Mouse (Mus musculus) cerebellum, postnatal 36 days (tissue): ENCODE measurements at regions not wholly inside any gene's neighbourhood (a gene's known extent, or its start where the extent isn't known, plus 50 kb on each side); places are given as distances from the start of the nearest gene placed in this dataset.

Experiments used
- DNase-seq, 2 experiments: peaks; one replicate each; pipeline ENCODE4 v3.0.0; 2021 to 2022; ENCODE audit warnings: mixed read lengths in 2 of 2

GRCm38 (mm10) chr10:37079535-37079934 lies 59.2 kb downstream of the Marcks start:
- DNase-seq: no peak

DNA sequence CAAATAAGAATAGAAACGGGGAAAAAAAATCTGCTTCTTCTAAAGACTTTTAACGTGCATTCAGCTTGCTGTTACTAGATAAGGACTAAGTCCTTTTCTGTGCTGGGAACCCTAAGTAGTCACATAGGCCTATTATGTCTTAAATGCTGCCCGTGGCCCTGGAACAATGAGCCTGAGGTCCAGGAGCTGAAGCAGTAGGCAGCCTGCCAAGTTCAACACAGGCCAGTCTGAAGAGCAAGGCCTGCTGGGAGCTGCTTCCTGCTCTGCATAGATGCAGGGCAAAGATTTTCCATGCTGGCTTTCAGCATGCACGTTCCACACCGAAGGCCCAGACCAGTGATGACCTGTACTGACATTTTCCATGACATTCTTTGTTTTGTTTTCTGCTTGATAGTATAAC lies 60.3 kb downstream of the Marcks start:
- peak; percentile 63 to 65 for DNase-seq

- no peak for DNase-seq
Observed at GRCm38 (mm10) chr10:37077741-37078140, 61.0 kb downstream of the Marcks start.

DNA sequence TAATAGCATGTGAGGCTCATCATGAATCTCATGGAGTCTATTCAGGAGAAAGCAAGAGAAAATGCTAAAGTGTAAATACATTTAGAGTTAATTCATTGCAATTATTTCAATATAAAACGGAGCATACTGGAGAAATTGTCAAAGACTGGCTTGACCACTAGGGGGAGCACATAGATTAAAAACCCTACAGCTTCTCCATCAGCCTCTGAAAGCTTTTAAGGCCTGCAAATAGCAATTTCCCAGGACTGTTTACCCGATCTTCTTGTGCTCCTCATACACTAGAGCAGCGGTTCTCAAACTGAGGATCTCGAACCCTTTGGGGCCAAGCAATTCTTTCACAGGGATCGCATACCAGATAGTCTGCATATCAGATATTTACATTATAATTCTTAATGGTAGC lies 65.9 kb downstream of the Marcks start:
- peak; percentile 34 to 70 for DNase-seq

- no peak for DNase-seq
Observed at GRCm38 (mm10) chr10:37072061-37072460, 66.7 kb downstream of the Marcks start.

DNA sequence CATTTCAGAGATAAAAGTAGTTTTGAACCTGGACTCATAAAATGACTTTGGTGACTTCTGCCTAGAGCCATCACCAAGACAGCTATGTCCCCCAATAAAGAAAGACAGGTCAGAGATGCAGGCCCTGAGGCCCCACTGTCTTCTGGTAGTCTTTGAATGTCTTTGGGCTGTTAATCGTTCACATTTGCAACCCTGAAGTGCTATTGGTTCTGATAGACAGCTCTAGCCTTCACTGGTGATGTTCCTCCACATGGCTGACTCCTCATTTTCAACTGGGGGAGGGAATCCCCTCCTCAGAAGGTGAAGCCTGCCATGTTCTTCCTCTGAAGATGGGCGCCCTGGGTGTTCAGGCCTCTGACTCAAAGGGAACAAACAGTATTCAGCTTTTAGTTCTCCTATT lies 67.3 kb downstream of the Marcks start:
- no peak for DNase-seq
